41 mouse cellular contexts compared by ENCODE assay signal in the genomic region with DNA sequence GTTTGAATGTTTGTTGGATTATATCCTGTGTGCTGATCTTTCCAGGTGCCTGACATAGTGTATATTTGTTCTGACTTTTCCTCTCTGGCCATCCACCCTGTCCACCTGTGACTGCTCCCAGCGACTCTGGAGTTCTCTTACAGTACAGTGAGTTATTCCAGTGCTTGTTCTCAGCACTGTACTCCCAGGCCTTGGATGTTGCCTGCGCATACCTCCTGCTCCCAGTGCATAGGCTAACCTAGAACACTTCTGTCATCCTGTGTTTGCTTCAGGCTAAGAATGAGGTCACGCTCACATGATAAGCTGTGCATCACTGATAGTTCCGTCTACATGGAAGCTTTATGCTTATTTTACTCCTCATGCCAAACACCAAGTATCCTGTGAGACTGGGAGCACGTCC. TPM values are rescaled to one million over a fixed set of nuclear protein-coding genes. Genes with fewer than 3 reads are reported as not detected.
"Had no signal": no experiment of that assay in that cellular context is flagged by ENCODE, and none has a peak within 500 bp of the region (broad histone marks: within the 10 kb centered on the region; RNA-seq: fewer than 3 reads in every experiment).

No protein-coding gene starts in this region.

- H3K9ac ChIP-seq: limb, embryonic 12.5 days; limb, embryonic 13.5 days; limb, embryonic 15.5 days; liver, embryonic 12.5 days; liver, embryonic 13.5 days; liver, embryonic 14.5 days; liver, embryonic 15.5 days; liver, postnatal 0 days; lung, embryonic 14.5 days; lung, embryonic 15.5 days; midbrain, embryonic 12.5 days; midbrain, embryonic 13.5 days; midbrain, embryonic 15.5 days had no signal

- H3K4me1 ChIP-seq: limb, embryonic 10.5 days; limb, embryonic 12.5 days; limb, embryonic 13.5 days; limb, embryonic 15.5 days; liver, embryonic 12.5 days; liver, embryonic 13.5 days; liver, embryonic 15.5 days; lung, embryonic 15.5 days; megakaryocyte, embryonic 14.5 days; midbrain, embryonic 10.5 days; midbrain, embryonic 12.5 days; midbrain, embryonic 13.5 days; midbrain, embryonic 15.5 days had no signal

- H3K36me3 ChIP-seq: midbrain, embryonic 15.5 days had no signal

- DNase-seq: left cerebral cortex, postnatal 4 days; liver; liver, embryonic 13.5 days; liver, postnatal 0 days; lung, adult 18-20 months; lung, adult 2 months; lung, embryonic 14.5 days; lung, postnatal 10 days; lung, postnatal 14 days; lung, postnatal 36 days; lung, postnatal 4 days; midbrain, embryonic 14.5 days had no signal

- H3K9me3 ChIP-seq: limb, embryonic 10.5 days; limb, embryonic 12.5 days; limb, embryonic 13.5 days; limb, embryonic 15.5 days; liver, embryonic 12.5 days; liver, embryonic 13.5 days; liver, embryonic 15.5 days; lung, embryonic 15.5 days; megakaryocyte, embryonic 14.5 days; midbrain, embryonic 10.5 days; midbrain, embryonic 12.5 days; midbrain, embryonic 13.5 days; midbrain, embryonic 15.5 days had no signal

- H3K4me3 ChIP-seq: limb, embryonic 10.5 days; limb, embryonic 12.5 days; limb, embryonic 13.5 days; limb, embryonic 15.5 days; liver, embryonic 12.5 days; liver, embryonic 13.5 days; liver, embryonic 15.5 days; lung, embryonic 15.5 days; megakaryocyte, embryonic 14.5 days; midbrain, embryonic 10.5 days; midbrain, embryonic 12.5 days; midbrain, embryonic 13.5 days; midbrain, embryonic 15.5 days; myocyte had no signal

- H3K27me3 ChIP-seq: limb, embryonic 12.5 days; limb, embryonic 13.5 days; limb, embryonic 15.5 days; liver, embryonic 12.5 days; liver, embryonic 13.5 days; liver, embryonic 15.5 days; lung, embryonic 15.5 days; megakaryocyte, embryonic 14.5 days; midbrain, embryonic 12.5 days; midbrain, embryonic 13.5 days; midbrain, embryonic 15.5 days had no signal

- H3K27ac ChIP-seq: limb, embryonic 10.5 days; limb, embryonic 12.5 days; limb, embryonic 13.5 days; limb, embryonic 15.5 days; liver, embryonic 12.5 days; liver, embryonic 13.5 days; liver, embryonic 14.5 days; liver, embryonic 15.5 days; lung, embryonic 15.5 days; macrophage; midbrain, embryonic 10.5 days; midbrain, embryonic 12.5 days; midbrain, embryonic 13.5 days; midbrain, embryonic 15.5 days had no signal

- H3K4me2 ChIP-seq: limb, embryonic 12.5 days; limb, embryonic 13.5 days; limb, embryonic 15.5 days; liver, embryonic 11.5 days; liver, embryonic 12.5 days; liver, embryonic 13.5 days; liver, embryonic 15.5 days; lung, embryonic 14.5 days; lung, embryonic 15.5 days; midbrain, embryonic 11.5 days; midbrain, embryonic 12.5 days; midbrain, embryonic 13.5 days; midbrain, embryonic 15.5 days had no signal

- ATAC-seq: liver, embryonic 12.5 days; liver, postnatal 0 days; lung, postnatal 0 days; midbrain, embryonic 13.5 days; midbrain, embryonic 15.5 days; midbrain, embryonic 16.5 days had no signal

RNA-seq across cellular contexts. Expression of a gene that starts 31.7 kb away (rescaled TPM):
- total RNA-seq: left cerebral cortex, adult 8-10 months; left cerebral cortex, postnatal 10 days; left cerebral cortex, postnatal 14 days; left cerebral cortex, postnatal 25 days; left cerebral cortex, postnatal 36 days; left cerebral cortex, postnatal 4 days; liver, adult 2 months; midbrain, postnatal 0 days had no signal
- polyA plus RNA-seq: limb, embryonic 10.5 days; limb, embryonic 11.5 days; limb, embryonic 12.5 days; limb, embryonic 13.5 days; limb, embryonic 15.5 days; liver, adult 2 months; liver, embryonic 11.5 days; liver, embryonic 12.5 days; liver, embryonic 13.5 days; liver, embryonic 14.5 days; liver, embryonic 15.5 days; liver, embryonic 16.5 days; liver, postnatal 0 days; lung, adult 2 months; lung, embryonic 14.5 days; lung, embryonic 15.5 days; lung, embryonic 16.5 days; lung, postnatal 0 days; macrophage; midbrain, embryonic 10.5 days; midbrain, embryonic 11.5 days; midbrain, embryonic 12.5 days; midbrain, embryonic 13.5 days; midbrain, embryonic 14.5 days; midbrain, embryonic 15.5 days; midbrain, embryonic 16.5 days; midbrain, postnatal 0 days; myocyte had no signal
